Mouse (Mus musculus): ENCODE measurements at regions not wholly inside any gene's neighbourhood (a gene's known extent, or its start where the extent isn't known, plus 50 kb on each side); places are given as distances from the start of the nearest gene placed in this dataset.

DNA sequence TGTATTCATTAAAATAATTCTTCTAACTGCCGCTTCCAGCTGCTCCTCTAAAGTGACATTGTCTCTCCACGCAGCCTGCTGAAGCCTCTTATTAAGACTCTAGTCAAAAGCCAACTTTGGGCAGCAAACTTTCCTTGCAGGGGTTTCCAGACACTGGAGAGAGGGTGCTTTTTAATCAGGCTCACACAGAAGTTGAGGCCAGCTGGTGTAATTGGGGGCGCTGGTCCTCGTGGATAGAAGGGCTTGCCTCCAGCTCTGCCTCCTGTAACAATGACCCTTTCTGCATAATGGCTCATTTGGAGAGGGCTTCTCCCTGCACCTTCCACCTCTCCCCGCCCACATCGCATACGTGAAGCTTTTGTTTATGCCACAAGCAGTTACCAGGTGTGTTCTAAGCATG, 82.8 kb upstream of the Vps8 start:
- Histone ChIP-seq H3K27me3 (replicated peaks; ENCODE audit: control insufficient read depth, insufficient read depth, low read length) (peaks cover 26% of the 10 kb centered on the region; the same call in 1 of the 2 replicates), H3K9ac (ENCODE audit: low read length) (no peak overlapping the region), H3K4me1 (ENCODE audit: control insufficient read depth, insufficient read depth, low read length) (peaks cover 23% of the 10 kb centered on the region), H3K9me3 (replicated peaks; ENCODE audit: control insufficient read depth, low read length) (no peaks in the 10 kb centered on the region), H3K36me3 (ENCODE audit: control insufficient read depth, insufficient read depth, low read length) (no peaks in the 10 kb centered on the region), H3K4me2 (ENCODE audit: low read length) (peak overlapping the region; percentile 20; the same call in 1 of the 2 replicates), H3K27ac (ENCODE audit: low read depth, low read length) (peak overlapping the region; percentile 93), H3K4me3 (ENCODE audit: low read depth, low read length) (no peak overlapping the region)
- DNase-seq (ENCODE audit: low spot score) (no peak), ATAC-seq (peak; percentile 77)
- WGBS = 5% methylated on average over 7 of the region's 7 CpGs

DNA sequence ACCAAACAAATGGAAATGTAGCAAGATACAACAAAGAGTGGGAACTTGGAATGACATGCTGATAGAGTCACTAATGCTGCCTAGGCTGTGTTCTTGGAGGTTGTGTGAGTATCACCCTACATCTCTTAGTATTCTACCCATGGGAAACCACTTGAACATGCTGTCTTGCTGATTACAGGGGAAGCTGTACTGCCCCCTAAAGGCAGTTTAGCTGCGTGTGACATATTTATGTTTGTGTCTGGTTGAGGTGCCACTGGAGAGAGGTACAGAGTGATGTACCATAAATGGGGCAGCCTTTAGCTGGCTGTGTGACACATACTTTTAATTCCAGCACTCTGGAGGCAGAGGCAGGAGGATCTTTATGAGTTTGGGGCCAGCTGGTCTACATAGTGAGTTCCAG, 73.0 kb upstream of the Vps8 start:
- no peaks in the 10 kb centered on the region for H3K36me3 ChIP-seq (ENCODE audit: control insufficient read depth, insufficient read depth, low read length)
- H3K4me3 ChIP-seq (ENCODE audit: low read depth, low read length) = no peak overlapping the region
- WGBS = 78% methylated on average over 1 of the region's 1 CpGs
- peaks cover 6% of the 10 kb centered on the region; the same call in 1 of the 2 replicates for H3K27me3 ChIP-seq (replicated peaks; ENCODE audit: control insufficient read depth, insufficient read depth, low read length)
- no peaks in the 10 kb centered on the region for H3K9me3 ChIP-seq (replicated peaks; ENCODE audit: control insufficient read depth, low read length)
- no peak overlapping the region for H3K27ac ChIP-seq (ENCODE audit: low read depth, low read length)
- no peak overlapping the region for H3K4me2 ChIP-seq (ENCODE audit: low read length)
- no peak for DNase-seq (ENCODE audit: low spot score)
- no peaks in the 10 kb centered on the region for H3K4me1 ChIP-seq (ENCODE audit: control insufficient read depth, insufficient read depth, low read length)
- no peak overlapping the region for H3K9ac ChIP-seq (ENCODE audit: low read length)
- ATAC-seq = no peak

DNA sequence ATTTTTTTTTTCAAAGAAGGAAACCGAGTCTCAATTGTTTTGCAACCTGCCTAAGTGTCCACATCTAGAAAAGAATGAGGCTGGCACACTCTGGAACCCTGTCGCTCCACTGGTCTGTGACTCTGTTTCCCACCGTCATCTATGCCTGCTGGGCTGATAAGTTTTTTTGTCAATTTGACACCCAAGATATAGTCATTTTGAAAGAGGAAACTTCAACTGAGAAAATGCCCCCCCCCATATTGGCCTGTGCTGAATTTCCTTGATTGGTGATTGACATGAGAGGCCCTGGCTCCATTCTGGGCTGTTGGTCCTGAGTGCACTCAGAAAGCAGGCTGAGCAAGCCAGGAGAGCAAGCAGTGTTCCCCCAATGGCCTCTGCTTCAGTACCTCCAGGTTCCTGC, 71.6 kb upstream of the Vps8 start:
- H3K36me3 ChIP-seq (ENCODE audit: control insufficient read depth, insufficient read depth, low read length) = no peaks in the 10 kb centered on the region
- no peak for ATAC-seq
- 84% methylated on average over 3 of the region's 3 CpGs for WGBS
- no peak overlapping the region for H3K9ac ChIP-seq (ENCODE audit: low read length)
- DNase-seq (ENCODE audit: low spot score) = no peak
- H3K9me3 ChIP-seq (replicated peaks; ENCODE audit: control insufficient read depth, low read length) = no peaks in the 10 kb centered on the region
- no peak overlapping the region for H3K4me3 ChIP-seq (ENCODE audit: low read depth, low read length)
- no peak overlapping the region for H3K27ac ChIP-seq (ENCODE audit: low read depth, low read length)
- no peaks in the 10 kb centered on the region for H3K4me1 ChIP-seq (ENCODE audit: control insufficient read depth, insufficient read depth, low read length)
- peaks cover 3% of the 10 kb centered on the region; the same call in 1 of the 2 replicates for H3K27me3 ChIP-seq (replicated peaks; ENCODE audit: control insufficient read depth, insufficient read depth, low read length)
- H3K4me2 ChIP-seq (ENCODE audit: low read length) = no peak overlapping the region

DNA sequence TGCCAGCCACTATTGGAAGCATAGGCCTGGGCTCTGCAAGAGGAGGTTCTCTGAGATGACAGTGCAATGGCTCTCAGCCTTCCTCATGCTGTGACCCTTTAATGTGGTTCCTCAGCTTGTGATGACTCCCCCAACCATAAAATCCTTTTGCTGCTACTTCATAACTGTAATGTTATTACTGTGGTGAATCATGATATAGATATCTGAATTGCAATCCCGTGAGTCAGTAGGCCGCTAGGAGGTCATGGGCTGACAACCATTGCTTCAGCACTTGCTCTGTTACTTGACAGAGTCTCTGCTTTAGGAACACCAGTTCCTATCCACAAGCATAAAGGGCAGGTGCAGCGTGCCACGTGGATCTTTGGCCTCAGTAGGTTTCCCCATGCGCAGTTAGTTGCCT, 69.8 kb upstream of the Vps8 start:
- no peak overlapping the region for H3K4me2 ChIP-seq (ENCODE audit: low read length)
- H3K9ac ChIP-seq (ENCODE audit: low read length) = no peak overlapping the region
- no peaks in the 10 kb centered on the region for H3K36me3 ChIP-seq (ENCODE audit: control insufficient read depth, insufficient read depth, low read length)
- H3K27ac ChIP-seq (ENCODE audit: low read depth, low read length) = no peak overlapping the region
- H3K4me3 ChIP-seq (ENCODE audit: low read depth, low read length) = no peak overlapping the region
- WGBS = 61% methylated on average over 5 of the region's 5 CpGs
- DNase-seq (ENCODE audit: low spot score) = no peak
- H3K9me3 ChIP-seq (replicated peaks; ENCODE audit: control insufficient read depth, low read length) = no peaks in the 10 kb centered on the region
- no peak for ATAC-seq
- no peaks in the 10 kb centered on the region for H3K4me1 ChIP-seq (ENCODE audit: control insufficient read depth, insufficient read depth, low read length)
- H3K27me3 ChIP-seq (replicated peaks; ENCODE audit: control insufficient read depth, insufficient read depth, low read length) = peaks cover under 1% of the 10 kb centered on the region; the same call in 1 of the 2 replicates

DNA sequence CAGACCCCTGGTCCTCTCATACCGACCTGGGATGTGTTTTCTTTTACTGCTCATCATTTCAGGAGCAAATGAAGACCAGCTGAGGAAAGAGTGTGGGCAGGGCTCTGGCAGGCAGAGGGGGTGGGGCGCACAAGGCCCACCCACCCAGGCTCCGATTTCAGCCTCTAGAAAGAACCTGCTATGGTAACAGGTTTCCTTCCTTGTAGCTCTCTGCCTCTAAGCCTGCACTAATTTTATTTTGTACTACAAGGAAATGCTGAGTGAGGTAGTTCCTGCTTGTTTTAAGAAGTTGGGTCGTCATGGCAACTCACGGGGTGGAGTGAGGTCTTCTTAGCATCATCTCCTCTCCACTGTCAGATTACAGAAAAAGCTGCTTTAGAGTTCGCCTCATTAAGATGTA, 69.4 kb upstream of the Vps8 start:
- no peak overlapping the region for H3K9ac ChIP-seq (ENCODE audit: low read length)

DNA sequence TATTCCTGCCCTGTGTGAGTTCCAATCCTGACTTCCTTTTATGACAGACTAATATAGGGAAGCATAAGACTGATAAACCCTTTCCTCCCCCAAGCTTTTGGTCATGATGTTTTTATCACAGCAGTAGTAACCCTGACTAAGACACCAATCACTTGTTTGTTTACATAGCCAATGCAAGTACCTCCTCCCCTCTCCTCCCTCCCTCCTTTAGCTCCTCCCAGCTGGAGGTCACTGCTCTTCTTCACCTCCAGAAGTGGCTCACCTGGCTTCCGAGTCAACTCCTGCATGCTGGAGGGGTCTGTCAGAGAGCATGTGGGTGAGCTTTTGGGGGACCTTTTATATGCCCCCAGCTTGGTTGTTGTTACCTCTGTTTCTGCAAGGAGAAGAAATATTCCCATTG, 67.3 kb upstream of the Vps8 start:
- Histone ChIP-seq H3K4me3 (ENCODE audit: low read depth, low read length) (no peak overlapping the region), H3K4me1 (ENCODE audit: control insufficient read depth, insufficient read depth, low read length) (no peaks in the 10 kb centered on the region), H3K9ac (ENCODE audit: low read length) (no peak overlapping the region), H3K9me3 (replicated peaks; ENCODE audit: control insufficient read depth, low read length) (no peaks in the 10 kb centered on the region), H3K36me3 (ENCODE audit: control insufficient read depth, insufficient read depth, low read length) (no peaks in the 10 kb centered on the region), H3K27ac (ENCODE audit: low read depth, low read length) (no peak overlapping the region), H3K27me3 (replicated peaks; ENCODE audit: control insufficient read depth, insufficient read depth, low read length) (no peaks in the 10 kb centered on the region), H3K4me2 (ENCODE audit: low read length) (no peak overlapping the region)
- DNase-seq (ENCODE audit: low spot score) (no peak), ATAC-seq (no peak)
- 85% methylated on average over 1 of the region's 1 CpGs for WGBS

More for the DNA sequence above, 69.4 kb upstream of the Vps8 start:
- Histone ChIP-seq H3K27me3 (replicated peaks; ENCODE audit: control insufficient read depth, insufficient read depth, low read length) (no peaks in the 10 kb centered on the region; the same call in 1 of the 2 replicates), H3K4me2 (ENCODE audit: low read length) (no peak overlapping the region), H3K27ac (ENCODE audit: low read depth, low read length) (no peak overlapping the region), H3K4me1 (ENCODE audit: control insufficient read depth, insufficient read depth, low read length) (no peaks in the 10 kb centered on the region), H3K36me3 (ENCODE audit: control insufficient read depth, insufficient read depth, low read length) (no peaks in the 10 kb centered on the region), H3K4me3 (ENCODE audit: low read depth, low read length) (no peak overlapping the region), H3K9me3 (replicated peaks; ENCODE audit: control insufficient read depth, low read length) (no peaks in the 10 kb centered on the region)
- DNase-seq (ENCODE audit: low spot score) (no peak), ATAC-seq (no peak)
- WGBS = 22% methylated on average over 6 of the region's 6 CpGs

DNA sequence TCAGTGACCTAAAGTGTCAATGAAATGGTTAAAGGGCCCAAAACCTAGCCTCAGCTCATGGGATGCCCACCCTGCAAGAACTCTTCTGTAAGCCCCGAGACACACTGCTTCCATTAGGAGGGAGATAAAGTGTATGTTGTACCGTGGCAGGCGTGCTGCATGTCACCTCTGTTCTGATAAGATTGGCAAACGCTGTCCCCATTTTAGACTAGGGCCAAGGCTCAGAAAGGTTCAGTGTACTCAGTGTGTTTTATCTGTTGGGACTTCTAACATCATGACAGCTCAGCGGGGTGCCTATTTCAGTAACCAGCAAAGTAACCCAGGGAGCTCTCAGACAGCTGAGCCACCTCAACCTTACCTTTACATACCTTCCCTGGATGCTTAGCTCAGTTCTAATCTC, 65.5 kb upstream of the Vps8 start:
- 68% methylated on average over 5 of the region's 5 CpGs for WGBS

DNA sequence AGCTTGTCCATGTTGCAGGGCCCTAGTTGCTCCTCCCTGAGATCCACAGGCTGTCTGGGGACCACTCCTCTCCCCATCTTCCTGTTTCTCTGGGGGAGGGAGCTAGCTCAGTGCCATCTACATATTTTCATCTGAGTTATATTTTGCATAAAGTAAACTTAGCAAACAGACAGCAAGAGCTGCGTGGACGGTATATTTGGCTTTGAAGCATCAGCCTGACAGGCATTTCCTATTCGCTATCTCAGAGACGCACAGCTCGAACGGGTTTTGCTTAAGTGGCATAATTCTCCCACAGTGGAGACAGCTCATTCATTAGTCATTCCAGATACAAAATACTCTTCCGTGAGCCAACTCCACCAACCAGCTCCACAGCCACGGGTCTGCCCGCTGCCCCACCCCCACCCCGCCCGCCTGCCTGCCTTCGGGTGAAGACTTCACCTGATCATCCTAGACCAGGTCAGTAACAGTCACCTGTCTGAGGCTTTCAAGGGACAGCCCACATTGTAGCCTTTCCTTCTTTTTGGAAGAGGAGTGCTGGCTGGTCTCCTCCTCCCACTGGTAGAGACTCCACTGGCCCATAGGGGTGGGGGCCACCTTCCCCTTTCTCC, 64.5 kb upstream of the Vps8 start:
- H3K4me2 ChIP-seq (ENCODE audit: low read length) = no peak overlapping the region
- H3K27me3 ChIP-seq (replicated peaks; ENCODE audit: control insufficient read depth, insufficient read depth, low read length) = no peaks in the 10 kb centered on the region
- no peak overlapping the region for H3K27ac ChIP-seq (ENCODE audit: low read depth, low read length)
- peak; percentile 22 for DNase-seq (ENCODE audit: low spot score)
- WGBS = 65% methylated on average over 12 of the region's 12 CpGs
- no peaks in the 10 kb centered on the region for H3K4me1 ChIP-seq (ENCODE audit: control insufficient read depth, insufficient read depth, low read length)
- no peaks in the 10 kb centered on the region for H3K36me3 ChIP-seq (ENCODE audit: control insufficient read depth, insufficient read depth, low read length)
- no peak for ATAC-seq
- no peaks in the 10 kb centered on the region for H3K9me3 ChIP-seq (replicated peaks; ENCODE audit: control insufficient read depth, low read length)
- H3K4me3 ChIP-seq (ENCODE audit: low read depth, low read length) = no peak overlapping the region
- no peak overlapping the region for H3K9ac ChIP-seq (ENCODE audit: low read length)

More for the DNA sequence above, 65.5 kb upstream of the Vps8 start:
- Histone ChIP-seq H3K36me3 (ENCODE audit: control insufficient read depth, insufficient read depth, low read length) (no peaks in the 10 kb centered on the region), H3K4me1 (ENCODE audit: control insufficient read depth, insufficient read depth, low read length) (no peaks in the 10 kb centered on the region), H3K4me2 (ENCODE audit: low read length) (no peak overlapping the region), H3K27ac (ENCODE audit: low read depth, low read length) (no peak overlapping the region), H3K9me3 (replicated peaks; ENCODE audit: control insufficient read depth, low read length) (no peaks in the 10 kb centered on the region), H3K27me3 (replicated peaks; ENCODE audit: control insufficient read depth, insufficient read depth, low read length) (no peaks in the 10 kb centered on the region), H3K9ac (ENCODE audit: low read length) (no peak overlapping the region), H3K4me3 (ENCODE audit: low read depth, low read length) (no peak overlapping the region)
- no peak for DNase-seq (ENCODE audit: low spot score)
- ATAC-seq = no peak

DNA sequence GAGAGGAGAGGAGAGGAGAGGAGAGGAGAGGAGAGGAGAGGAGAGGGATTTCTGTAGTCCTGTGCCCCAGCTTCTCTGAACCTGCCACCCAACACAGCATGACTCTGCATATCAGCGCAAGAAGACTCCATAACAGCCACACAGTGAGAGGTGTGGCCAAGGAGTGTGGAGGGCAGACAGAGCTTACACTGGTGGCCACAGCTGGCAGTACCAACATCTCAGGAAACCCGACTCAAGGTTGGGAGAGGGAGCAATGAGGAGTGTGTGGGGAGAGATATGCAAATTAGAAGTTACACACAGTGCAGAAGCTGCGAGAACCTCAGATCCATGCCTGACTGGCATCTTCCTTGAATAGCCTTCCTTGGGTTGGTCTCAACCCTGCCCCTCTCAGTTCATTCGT, 63.5 kb upstream of the Vps8 start:
- Histone ChIP-seq H3K9me3 (replicated peaks; ENCODE audit: control insufficient read depth, low read length) (no peaks in the 10 kb centered on the region), H3K4me3 (ENCODE audit: low read depth, low read length) (no peak overlapping the region), H3K36me3 (ENCODE audit: control insufficient read depth, insufficient read depth, low read length) (no peaks in the 10 kb centered on the region), H3K4me2 (ENCODE audit: low read length) (no peak overlapping the region), H3K9ac (ENCODE audit: low read length) (no peak overlapping the region), H3K27me3 (replicated peaks; ENCODE audit: control insufficient read depth, insufficient read depth, low read length) (no peaks in the 10 kb centered on the region), H3K27ac (ENCODE audit: low read depth, low read length) (no peak overlapping the region), H3K4me1 (ENCODE audit: control insufficient read depth, insufficient read depth, low read length) (no peaks in the 10 kb centered on the region)
- DNase-seq (ENCODE audit: low spot score) (no peak), ATAC-seq (no peak)
- WGBS = 80% methylated on average over 4 of the region's 4 CpGs
